Mouse (Mus musculus) kidney, postnatal 36 days (tissue): ENCODE measurements at regions not wholly inside any gene's neighbourhood (a gene's known extent, or its start where the extent isn't known, plus 50 kb on each side); places are given as distances from the start of the nearest gene placed in this dataset.

Source experiments
- DNase-seq, 2 experiments: peaks; one replicate each; pipeline ENCODE4 v3.0.0; 2021 to 2022; ENCODE audit warnings: mixed read lengths in 2 of 2

DNA sequence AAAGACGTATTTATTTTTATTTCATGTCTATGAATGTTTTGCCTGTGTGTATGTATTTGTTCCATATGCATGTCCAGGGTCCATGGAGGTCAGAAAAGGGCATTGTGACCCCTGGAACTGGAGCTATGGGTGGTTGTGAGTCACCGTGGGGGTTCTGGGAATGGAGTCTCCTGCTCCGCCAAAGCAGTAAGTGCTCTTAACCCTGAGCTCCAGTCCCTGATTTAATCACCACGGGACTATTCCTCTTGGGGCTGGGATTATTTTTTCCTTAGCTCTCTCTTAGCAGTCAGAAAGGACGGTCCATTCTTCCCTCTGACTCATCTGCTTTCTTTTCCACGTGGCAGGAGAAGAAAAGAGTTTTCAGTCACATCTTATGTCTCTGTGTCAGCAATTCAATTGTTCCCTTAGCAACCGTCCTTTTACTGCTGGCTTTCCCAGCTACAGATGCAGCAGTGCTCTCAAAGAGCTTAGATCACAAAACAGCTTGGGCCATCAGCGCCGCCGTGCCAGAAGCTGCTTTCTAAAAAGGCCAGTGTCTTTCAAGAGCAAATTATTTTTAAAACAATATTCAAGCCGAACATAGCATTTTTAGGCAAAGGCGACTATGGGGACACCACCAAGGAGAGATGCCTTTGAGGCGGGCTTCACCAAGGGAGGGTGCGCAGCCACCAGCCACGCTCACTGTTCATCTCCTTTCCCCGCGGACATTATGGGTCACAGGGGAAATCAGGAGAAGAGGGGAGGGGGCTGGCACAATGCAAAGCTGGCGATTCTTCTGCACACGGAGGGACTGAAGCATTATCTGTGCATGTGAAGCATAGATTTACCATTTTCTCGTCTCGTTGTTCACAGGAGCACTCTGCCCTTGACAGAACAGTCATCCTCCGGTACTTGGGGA, 110.8 kb downstream of the Map3k7 start:
- DNase-seq, result no peak

DNA sequence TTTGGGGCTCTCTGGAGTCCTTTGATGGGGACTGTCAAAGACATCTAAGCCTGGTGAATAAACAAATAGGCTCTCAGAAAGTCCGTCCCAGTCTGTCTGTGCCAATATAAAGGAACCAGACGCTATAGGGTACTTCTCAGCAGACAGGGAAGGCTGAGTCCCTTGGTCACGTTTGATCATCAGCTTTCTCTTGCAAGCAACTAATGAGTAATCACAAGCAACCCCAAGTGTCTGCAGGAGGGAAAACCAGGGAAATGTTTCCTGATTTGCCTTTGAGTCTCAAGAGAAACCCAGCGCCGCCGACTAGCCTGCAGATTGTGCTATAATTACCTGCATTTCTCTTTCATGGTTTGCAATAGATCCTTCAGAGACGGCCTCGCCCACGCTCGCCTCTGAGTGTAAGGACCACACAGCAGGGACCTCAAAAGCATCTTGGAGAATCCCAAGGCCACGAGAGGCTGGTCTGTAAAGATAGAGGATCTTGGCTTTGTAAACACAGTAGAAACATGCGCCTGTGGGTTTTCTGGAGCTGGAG, 112.6 kb downstream of the Map3k7 start:
- DNase-seq, result no peak

DNA sequence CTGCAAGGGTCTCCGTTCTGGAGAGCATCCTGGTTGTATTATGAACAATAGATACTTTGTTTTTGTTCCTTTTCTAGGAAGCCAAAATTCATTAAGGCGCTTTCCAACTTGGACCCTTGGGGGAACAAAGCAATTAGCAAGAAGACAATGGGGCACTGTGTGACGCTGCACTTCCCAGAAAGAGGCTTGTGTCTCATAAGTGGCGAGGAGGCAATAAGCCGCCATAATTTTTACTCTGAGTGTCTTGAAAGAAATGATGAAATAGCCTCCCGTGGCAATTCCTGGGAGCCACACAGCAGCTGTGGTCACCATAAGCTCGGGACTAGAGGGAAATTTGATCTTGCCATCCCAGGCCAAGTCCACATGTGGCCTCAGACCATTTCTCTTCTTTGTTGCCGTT, 119.6 kb downstream of the Map3k7 start:
- no peak for DNase-seq

DNA sequence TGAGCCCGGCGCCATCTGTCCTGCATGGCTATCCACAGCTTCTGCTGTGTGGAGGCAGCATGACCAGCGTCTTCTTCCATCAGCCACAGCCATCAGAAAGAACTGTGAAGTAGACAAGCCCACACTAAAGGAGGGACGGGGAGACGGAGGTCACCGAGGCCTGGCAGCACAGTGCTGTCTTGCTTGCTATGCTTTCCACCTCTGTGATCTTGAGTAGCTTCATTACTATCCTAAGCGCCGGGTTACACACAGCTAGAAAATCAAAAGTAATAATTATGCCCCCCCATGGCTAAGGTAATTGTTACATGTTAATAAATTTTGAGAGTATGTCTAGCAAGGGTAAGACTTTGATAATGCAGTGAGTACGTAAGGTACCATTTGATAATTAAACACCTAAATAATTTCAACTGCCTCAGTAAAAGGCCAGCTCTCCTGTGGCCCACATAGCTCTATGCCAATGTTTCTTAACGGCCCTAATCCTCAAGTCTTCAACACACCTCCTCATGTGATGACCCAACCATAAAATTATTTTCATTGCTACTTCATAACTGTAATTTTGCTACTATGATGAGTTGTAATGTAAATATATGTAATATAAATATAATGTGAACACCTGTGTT, 120.5 kb downstream of the Map3k7 start:
- DNase-seq, result no peak

DNA sequence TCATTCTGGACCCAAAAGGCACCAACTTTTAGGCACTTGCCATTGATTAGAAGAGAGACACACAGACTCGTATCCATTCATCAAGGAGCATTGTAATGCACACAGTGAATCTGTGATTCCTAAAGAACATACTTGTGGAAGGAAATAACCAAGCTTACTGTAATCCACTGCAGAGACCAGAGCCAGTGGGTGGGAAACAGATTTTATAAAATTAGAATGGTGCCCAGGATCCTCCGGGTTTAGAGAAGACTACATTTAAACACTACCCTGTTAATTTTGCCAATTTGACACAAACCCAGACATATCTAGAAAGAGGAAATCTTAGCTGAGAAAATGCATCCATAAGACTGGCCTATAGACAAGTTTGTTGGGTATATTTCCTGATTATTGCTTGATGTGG, 121.1 kb downstream of the Map3k7 start:
- DNase-seq, result no peak

DNA sequence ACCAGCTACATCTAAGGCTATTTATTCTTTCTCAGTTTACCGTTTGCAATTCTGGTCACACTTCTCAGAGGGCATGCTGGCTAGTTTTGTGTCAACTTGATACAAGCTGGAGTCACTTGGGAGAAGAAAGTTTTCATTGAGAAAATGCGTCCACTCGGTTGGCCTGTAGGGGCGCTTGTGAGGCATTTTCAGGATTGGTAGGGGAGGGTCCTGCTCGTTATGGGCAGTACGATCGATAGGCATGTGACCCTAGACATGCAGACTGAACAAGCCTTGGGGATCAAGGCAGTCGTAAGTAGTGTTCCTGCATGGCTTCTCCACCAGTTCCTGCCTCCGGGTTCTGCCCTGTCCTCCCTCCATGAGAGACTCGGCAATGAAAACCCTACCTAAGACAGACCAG, 127.2 kb downstream of the Map3k7 start:
- DNase-seq, result no peak

DNA sequence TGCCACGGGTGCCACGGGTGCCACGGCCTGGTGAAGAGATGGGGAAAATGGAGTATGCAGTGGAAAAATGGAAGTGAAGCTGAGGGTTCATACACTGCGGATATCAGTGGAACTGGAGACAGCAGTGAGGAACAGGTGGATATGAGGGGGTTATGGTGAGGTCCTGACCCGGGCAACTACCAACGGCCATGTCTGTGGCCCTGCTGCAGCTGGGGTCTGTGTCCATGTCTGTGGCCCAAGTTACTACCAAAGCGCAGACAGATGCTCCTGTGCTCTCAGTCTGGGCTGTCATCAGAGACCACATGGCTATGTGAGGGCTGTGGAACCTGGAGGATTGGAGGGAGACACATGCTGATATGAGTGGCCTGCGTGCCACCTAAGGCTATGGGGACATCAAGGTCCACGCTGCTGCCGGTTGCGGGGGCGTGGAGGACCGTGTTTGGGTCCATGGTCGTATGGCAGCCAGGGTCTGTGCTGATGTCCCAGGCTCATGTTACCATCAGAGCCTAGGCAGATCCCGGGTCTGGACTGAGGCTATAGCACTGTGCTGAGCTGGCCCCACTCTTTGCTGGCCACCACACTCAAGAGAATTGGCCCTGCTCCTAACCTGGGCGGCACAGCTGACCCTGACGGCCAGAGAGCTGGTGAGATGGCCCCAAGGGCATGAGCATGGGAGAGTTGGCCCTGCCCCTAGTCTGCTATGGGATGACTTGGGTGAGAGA, 128.6 kb downstream of the Map3k7 start:
- no peak for DNase-seq

DNA sequence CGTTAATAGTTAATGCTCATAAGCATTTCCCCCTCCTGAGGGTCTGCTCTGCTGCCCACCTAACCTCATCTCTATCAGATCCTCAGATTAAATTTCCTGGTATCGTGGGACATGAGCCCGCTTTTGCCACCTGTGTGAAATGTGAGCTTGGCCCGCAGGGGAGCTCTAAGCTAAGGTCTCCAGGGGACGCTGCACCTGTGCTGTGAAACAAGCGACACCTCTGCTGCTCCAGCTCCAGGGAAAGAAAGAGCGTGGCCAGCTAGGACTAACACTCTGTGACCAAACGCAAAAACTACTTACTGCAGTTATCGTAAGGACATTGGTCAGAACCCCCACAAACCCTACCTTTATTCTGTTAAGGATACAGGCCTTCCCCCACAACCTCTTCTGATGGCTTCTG, 134.3 kb downstream of the Map3k7 start:
- no peak for DNase-seq

DNA sequence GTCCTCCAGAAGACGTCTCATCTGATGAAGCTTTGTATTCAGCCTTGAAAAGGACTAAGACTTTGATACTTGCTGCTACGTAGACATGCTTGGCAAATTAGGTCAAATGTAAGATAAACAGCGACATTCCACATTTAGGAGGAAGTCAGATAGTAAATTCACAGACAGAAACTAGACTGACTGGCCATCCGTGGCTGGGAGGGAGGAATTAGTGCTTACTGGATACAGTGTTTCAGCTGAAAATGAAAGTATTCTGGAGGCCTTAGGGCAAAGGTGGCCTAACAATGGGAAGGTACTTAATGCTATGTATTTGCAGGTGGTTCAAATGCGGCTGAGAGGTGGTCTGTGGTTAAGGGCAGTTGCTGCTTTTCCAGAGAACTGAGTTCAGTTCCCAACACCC, 137.1 kb downstream of the Map3k7 start:
- DNase-seq, result no peak

DNA sequence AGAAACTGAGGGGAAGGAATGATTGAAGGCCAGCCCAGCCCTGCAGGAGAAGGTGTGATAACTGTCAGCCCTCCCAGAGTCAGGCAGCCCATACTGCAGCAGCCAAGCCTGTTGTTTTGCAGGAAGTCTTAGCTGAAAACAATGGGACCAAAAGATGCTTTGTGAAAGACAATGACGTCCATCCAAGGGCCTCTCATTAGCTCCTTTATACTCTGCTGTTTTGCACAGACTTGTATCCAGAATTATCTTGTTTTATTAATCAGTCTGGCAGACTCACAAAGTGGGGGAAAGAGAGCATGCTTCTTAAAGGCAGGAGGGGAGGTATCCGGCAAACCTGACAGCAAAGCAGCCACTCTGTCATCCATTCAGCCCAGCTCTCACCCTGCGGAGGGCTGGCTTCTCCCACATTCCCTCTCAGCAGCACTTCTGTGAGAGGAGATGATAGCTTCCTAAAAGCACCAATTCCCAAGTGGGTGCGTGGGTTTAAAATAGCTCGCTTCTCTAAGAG, 131.9 kb upstream of the Bach2 start:
- no peak for DNase-seq

DNA sequence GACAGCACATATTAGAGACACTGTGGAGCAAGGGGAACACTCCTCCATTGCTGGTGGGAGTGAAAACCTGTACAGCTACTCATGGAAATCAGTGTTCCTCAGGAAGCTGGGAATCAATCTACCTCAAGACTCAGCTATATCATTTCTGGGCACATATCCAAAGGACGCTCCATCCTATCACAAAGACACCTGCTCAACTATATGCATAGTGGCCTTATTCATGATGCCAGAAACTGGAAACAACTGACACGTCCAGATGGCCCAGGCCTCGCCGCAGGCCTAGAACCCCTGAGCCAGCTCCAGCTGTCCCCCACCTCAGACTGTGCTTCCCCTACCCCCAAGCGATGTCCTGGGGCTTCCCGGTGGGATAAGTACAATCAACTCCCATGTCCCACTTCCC, 116.3 kb upstream of the Bach2 start:
- no peak for DNase-seq

DNA sequence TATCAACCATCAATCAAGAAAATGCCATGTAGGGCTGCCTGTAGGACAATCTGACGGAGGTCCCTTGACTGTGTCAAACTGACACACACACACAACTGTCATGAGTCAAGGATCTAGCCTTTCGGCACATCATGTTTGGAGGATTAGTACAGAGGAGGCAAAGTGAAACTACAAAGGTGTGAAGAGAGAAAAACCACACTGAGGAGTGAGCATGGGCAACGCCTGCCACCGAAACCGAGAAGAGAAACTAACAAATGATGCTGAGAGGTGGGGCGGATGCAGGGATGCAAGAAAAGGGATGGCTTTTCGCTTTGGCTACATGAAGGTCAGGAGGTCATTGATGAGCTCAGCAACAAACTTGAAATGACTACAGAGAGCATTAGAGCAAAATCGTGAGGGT, 111.8 kb upstream of the Bach2 start:
- DNase-seq, result no peak

DNA sequence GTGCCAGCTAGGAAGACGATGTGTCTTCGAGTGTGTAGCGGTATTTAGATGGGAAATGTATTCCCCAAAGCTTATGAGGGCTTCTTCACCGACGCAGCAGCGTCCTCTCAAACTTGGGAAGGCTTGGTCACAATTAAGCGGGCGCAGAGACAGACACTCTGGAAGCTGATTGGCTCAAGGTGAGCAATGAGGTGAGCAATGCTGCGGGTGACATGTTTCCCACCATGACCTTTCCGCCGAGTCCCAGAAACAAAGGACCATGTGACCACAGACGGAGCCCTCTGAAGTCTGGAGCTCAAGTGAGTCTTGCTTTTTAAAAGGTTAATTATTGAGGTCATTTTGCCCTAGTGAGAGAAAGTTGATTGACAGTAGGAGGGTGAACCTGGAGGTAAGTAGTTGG, 108.0 kb upstream of the Bach2 start:
- no peak for DNase-seq

DNA sequence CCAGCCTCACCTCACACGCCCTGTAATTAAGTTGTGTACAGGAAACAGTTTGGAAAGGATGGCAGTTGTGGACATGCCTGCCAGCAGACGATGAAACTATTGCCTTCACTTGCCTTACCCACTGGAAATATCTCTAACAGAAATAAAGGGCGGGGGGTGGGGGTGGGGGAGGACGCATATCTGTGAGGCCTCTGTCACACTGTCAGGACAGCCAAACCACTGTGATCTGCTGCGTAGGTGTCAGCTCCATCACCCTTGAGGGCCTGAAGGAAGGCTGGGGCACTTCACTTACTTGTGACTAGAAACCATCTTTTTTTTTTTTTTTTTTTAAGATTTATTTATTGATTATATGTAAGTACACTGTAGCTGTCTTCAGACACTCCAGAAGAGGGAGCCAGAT, 106.8 kb upstream of the Bach2 start:
- no peak for DNase-seq

DNA sequence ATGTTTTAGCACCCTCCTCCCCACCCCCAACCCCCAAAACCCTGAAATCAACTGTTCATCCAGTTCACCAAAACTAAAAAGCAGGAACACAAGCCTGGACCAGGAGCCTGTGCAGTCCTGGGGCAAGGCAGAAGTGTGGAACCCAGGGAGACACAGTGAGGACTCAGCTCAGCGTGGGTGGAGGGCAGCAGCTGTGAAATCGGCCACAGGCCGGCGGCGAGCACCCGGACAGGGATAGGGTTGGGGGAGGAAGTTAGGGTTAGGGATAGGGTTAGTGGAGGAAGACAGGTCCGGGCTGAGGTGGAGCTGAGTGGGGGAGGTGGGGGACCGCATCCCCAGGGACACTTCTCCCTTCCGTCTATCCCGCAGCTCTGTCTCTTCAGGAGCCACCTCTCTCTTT, 102.5 kb upstream of the Bach2 start:
- DNase-seq, result no peak

DNA sequence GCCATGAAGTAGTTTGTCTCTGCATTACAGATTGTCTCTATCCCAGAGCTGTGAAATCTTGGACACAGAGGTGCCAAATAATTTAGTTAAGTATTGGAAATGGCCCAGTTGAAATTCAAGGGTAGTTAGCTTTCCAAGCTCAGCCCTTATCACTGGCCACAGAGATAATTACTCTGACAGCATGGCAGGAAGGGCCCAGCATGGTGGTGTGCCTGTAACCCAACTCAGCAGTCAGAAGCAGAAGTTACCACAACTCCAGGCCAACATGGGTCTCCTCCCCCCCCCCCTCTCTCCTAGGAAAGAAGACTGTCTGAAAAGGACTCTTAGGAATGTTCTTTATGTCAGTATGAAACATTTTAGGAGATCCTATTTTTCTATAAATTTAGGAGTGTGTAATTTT, 101.4 kb upstream of the Bach2 start:
- DNase-seq, result no peak

DNA sequence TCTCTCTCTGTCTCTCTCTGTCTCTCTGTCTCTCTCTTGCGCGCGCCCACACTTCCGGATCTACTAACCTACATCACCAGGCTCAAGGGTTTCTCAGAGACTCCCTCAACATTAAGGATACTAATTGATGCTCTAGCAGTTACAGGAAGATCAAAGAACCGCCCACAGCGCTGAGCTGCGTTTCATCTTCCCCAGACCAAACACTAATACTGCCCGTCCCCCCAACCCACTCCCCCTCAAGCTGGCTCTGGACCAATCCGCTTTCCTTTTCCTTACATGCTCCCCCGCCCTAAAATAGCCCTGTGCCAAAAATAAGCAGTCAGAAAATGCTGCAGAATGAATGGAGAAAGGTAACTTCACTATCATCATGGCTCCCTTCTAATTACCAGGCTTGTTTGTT, 100.6 kb upstream of the Bach2 start:
- no peak for DNase-seq

DNA sequence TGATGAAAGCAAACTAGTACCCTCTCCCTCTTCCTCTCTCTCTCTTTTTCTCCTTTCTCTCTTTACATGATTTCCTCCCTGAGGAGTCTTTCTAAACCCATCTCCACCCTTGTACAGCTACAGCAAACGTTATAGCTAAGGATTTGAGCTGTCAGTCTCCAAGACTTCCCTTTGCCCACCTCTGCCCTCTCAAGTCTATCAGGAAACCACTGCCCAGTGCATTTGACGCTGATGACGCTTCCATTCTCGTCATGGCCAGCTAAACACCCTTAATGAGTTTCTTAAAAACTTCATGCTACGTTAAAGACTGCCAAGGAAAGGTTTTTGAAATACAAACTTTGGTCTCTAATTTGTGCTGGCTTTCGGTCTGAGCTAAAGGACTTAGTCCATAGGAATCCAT, 99.0 kb upstream of the Bach2 start:
- no peak for DNase-seq

DNA sequence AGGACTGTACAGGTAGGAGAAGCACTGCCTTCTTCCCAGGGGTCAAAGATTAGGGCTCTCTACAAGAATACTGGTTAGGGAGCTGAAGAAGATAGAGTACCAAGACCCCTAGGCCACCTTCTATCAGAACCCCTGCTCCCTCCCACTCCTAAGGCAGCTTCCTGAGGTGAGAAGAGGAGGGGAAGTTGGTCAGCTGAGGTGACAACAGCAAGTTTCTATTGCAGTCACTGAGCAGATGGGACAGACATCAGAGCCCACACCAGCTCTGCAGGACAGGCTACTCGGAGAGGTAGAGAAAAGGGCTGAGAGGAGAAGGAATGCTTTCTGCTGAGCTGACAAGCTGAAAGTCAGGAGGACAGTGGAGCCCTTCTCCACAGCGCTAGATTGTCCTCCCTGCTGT, 98.5 kb upstream of the Bach2 start:
- DNase-seq, result no peak

DNA sequence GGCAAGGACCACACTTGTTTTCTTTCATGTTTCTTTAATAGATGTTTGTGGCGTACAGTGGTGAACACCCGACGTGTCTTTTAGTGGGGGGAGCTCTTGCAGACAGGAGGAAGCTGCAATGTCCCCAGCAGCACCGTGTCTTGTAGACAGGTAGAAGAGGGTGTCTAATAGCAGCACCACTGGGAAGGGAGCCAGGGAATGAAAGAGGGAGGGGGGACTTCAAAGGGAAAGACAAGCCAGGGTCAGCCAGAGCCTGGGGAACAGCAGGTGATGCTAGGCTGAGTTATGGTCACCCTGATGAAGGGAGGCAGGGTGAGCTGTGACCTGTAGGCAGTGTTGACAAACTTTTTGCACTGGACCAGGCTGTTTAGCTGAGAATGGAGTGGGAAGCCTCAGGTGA, 96.4 kb upstream of the Bach2 start:
- DNase-seq, result no peak

DNA sequence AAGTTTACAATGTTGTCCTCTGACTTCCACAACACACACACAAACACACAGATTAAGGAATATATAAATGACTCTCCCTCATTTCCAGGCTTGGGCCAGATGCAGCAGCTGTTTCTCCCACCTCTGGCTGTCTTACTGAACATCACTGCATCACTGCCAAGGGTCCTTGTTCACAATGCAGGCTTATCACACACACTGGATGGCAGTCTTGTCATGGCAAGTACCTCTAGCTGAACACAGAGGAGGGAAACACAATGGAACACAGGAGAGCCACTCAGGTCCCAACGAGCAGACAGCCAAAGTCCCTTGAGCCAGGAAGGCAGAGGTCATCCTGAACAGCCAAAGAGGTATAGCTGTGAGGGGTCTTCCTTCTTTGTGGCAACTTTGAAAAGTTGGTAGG, 91.5 kb upstream of the Bach2 start:
- DNase-seq, result no peak

DNA sequence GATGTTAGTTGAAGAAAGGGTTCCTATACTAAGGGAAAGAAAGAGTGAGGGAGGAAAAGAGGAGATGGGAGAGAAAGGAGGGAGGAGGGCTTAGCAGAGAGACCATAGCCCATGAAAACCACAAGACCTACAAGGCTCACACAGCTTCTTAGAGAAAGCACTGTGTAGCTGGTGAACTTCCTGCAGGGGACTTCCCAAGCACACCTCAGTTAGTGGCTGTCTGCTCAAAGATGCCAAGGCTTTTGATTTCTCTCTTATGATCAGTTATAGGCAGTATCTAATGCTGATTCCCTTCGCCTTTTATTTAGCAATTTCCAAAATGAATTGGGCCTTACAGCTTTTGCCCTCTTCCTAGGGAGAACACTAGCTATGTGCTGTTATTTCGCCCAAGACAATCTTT, 90.0 kb upstream of the Bach2 start:
- no peak for DNase-seq

DNA sequence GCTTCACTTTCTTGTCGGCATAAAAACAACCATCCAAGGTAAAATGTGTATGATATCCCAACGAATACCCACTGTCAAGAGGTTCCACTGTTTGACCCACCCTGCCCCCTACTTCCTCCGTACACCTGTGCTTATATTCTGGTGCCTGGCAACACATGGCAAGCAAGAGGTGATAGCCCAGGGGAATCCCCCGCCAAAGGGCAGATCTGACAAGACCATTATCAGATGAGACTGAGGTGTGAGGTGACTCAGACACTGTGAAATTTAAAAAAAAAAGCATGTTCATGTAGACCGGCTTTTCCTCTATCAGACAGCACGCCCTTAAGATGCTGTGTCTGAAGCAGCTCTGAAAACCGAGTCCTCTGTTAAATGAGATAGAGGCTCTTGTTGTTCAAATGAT, 89.4 kb upstream of the Bach2 start:
- no peak for DNase-seq

DNA sequence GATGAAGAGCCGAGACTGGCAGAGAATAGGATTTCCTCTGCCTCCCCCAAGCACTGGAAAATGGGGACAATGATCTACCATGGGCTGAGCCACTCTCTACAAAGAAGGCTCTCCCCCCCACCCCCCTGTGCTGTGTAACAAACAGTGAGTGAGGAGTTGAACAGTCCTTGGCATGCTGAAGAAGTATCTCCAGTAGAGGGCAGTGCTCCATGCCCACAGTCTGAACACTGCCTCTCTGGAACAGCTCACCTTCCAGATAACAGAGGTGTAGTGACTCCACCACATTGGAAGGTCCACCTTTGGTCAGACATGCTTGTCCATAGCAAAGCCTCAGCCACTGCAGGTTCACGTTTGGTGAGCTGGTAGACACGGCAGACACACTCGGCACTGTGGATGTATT, 85.2 kb upstream of the Bach2 start:
- peak; percentile 43 to 65 for DNase-seq
